Mouse (Mus musculus): Measurements from ENCODE around the gene Psmb7. TPM values are rescaled to one million over a fixed set of nuclear protein-coding genes. Genes with fewer than 3 reads are reported as not detected.

The Psmb7 gene
- polyA plus RNA-seq, 1 experiment from 2014 or later = 352 TPM

DNA sequence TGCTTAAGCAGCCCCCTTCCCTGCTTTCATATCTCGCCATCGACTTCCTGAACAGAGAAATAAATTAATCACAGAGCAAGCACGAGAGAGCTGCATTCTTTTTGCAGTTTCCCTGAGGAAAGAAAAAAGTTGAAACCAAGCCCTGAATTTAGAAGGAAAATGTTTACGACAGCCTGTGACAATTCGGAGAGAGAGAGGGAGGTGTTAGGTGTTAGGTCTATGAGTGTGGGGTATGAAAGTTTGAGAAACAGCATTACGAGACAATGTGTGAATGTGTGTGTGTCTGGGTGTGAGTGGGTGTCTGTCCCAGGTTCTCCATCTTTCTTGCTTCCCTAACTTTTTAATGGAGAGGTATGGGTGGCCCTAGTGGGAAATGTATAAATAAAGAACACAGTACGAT lies 8.2 kb upstream of the Psmb7 start:
- Histone ChIP-seq H3K4me1 (ENCODE audit: control insufficient read depth, insufficient read depth, low read length) (no peaks in the 10 kb centered on the region), H3K27ac (ENCODE audit: low read depth, low read length) (no peak overlapping the region), H3K36me3 (ENCODE audit: control insufficient read depth, insufficient read depth, low read length) (no peaks in the 10 kb centered on the region), H3K9me3 (ENCODE audit: control insufficient read depth, low read length) (no peaks in the 10 kb centered on the region), H3K9ac (ENCODE audit: low read length) (no peak overlapping the region), H3K4me2 (ENCODE audit: low read depth) (no peak overlapping the region), H3K27me3 (ENCODE audit: control insufficient read depth, insufficient read depth, low read length) (no peaks in the 10 kb centered on the region), H3K4me3 (ENCODE audit: low read depth, low read length) (no peak overlapping the region)
- DNase-seq (ENCODE audit: low spot score) (no peak), ATAC-seq (ENCODE audit: insufficient read depth, low FRiP score, low TSS enrichment) (no peak)
- WGBS = 83% methylated on average over 7 of the region's 7 CpGs

DNA sequence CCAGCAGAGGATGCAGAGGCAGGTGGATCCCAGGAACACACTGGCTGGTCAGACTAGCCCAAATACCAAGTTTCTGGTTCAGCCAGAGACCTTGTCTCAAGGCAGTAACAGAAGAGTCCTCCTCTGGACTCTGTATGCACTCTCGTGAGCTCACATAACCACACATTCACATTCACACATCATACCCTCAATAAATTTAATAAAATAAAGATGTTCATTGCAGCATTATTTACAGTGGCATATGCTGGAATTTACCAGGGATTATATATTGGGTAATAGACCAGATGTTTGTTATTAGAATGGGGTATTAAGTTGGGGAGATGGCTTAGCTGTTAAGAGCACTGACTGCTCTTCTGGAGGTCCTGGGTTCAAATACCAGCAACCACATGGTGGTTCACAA lies 6.5 kb upstream of the Psmb7 start:
- no peak for DNase-seq (ENCODE audit: low spot score)
- Histone ChIP-seq H3K9ac (ENCODE audit: low read length) (no peak overlapping the region), H3K4me3 (ENCODE audit: low read depth, low read length) (no peak overlapping the region), H3K36me3 (ENCODE audit: control insufficient read depth, insufficient read depth, low read length) (no peaks in the 10 kb centered on the region), H3K27ac (ENCODE audit: low read depth, low read length) (no peak overlapping the region), H3K9me3 (ENCODE audit: control insufficient read depth, low read length) (no peaks in the 10 kb centered on the region), H3K4me2 (ENCODE audit: low read depth) (no peak overlapping the region), H3K27me3 (ENCODE audit: control insufficient read depth, insufficient read depth, low read length) (no peaks in the 10 kb centered on the region), H3K4me1 (ENCODE audit: control insufficient read depth, insufficient read depth, low read length) (no peaks in the 10 kb centered on the region)
- ATAC-seq (ENCODE audit: insufficient read depth, low FRiP score, low TSS enrichment) = no peak
- 94% methylated on average over 1 of the region's 1 CpGs for WGBS

DNA sequence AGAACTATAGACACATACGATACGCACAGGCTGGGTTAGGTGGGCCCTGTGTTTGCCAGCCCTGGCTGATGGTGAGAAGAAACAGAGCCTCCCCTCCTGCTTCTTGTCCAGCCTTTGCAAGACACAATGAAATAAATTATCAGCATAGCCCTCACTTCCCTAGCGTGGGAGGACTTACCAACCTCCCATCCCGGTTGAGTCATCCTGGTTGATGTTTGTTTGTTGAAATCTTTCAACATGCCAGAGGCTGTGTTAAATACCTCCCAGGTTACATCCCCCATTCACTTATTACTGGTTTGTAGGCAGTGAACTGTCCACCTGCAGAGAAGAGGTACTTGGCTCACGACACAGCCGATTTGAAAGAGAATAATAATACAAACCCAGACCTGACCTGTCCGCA lies 3.8 kb upstream of the Psmb7 start:
- ATAC-seq (ENCODE audit: insufficient read depth, low FRiP score, low TSS enrichment) (no peak), DNase-seq (ENCODE audit: low spot score) (no peak)
- 85% methylated on average over 7 of the region's 7 CpGs for WGBS
- Histone ChIP-seq H3K4me3 (ENCODE audit: low read depth, low read length) (no peak overlapping the region), H3K27ac (ENCODE audit: low read depth, low read length) (no peak overlapping the region), H3K9me3 (ENCODE audit: control insufficient read depth, low read length) (no peaks in the 10 kb centered on the region), H3K36me3 (ENCODE audit: control insufficient read depth, insufficient read depth, low read length) (no peaks in the 10 kb centered on the region), H3K4me1 (ENCODE audit: control insufficient read depth, insufficient read depth, low read length) (no peaks in the 10 kb centered on the region; the same call in 1 of the 2 replicates), H3K27me3 (ENCODE audit: control insufficient read depth, insufficient read depth, low read length) (no peaks in the 10 kb centered on the region), H3K9ac (ENCODE audit: low read length) (no peak overlapping the region), H3K4me2 (ENCODE audit: low read depth) (no peak overlapping the region)

GRCm38 (mm10) chr2:38647201-38647606 lies 3.3 kb upstream of the Psmb7 start:
- Histone ChIP-seq H3K4me2 (ENCODE audit: low read depth) (0 out of 2 replicates have a peak overlapping the region, but pooled peaks have one; percentile 9), H3K9me3 (ENCODE audit: control insufficient read depth, low read length) (no peaks in the 10 kb centered on the region), H3K27ac (ENCODE audit: low read depth, low read length) (no peak overlapping the region), H3K9ac (ENCODE audit: low read length) (no peak overlapping the region), H3K4me3 (ENCODE audit: low read depth, low read length) (no peak overlapping the region), H3K27me3 (ENCODE audit: control insufficient read depth, insufficient read depth, low read length) (no peaks in the 10 kb centered on the region), H3K36me3 (ENCODE audit: control insufficient read depth, insufficient read depth, low read length) (no peaks in the 10 kb centered on the region), H3K4me1 (ENCODE audit: control insufficient read depth, insufficient read depth, low read length) (no peaks in the 10 kb centered on the region; the same call in 1 of the 2 replicates)
- WGBS = 78% methylated on average over 8 of the region's 8 CpGs
- DNase-seq (ENCODE audit: low spot score) (no peak), ATAC-seq (ENCODE audit: insufficient read depth, low FRiP score, low TSS enrichment) (no peak)

DNA sequence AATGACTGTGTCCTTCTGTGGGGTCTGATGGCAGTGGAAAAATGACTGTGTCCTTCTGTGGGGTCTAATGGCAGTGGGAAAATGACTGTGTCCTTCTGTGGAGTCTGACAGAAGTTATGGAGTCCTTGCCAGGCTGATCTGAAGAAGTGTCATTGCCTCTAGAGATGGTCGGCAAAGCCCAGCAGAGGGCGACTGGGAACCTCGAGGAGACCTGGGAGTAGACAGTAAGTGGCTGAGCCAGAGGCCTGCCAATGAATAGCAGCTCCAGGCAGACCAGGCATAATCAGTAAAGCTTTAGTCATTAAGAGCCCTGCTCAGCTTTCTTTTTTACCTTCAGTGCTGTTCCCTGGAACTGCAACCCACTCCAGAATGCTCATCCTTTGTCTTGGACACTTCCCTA lies 2.0 kb upstream of the Psmb7 start:
- Histone ChIP-seq H3K27ac (ENCODE audit: low read depth, low read length) (no peak overlapping the region), H3K4me2 (ENCODE audit: low read depth) (no peak overlapping the region), H3K27me3 (ENCODE audit: control insufficient read depth, insufficient read depth, low read length) (no peaks in the 10 kb centered on the region), H3K4me1 (ENCODE audit: control insufficient read depth, insufficient read depth, low read length) (no peaks in the 10 kb centered on the region; the same call in 1 of the 2 replicates), H3K4me3 (ENCODE audit: low read depth, low read length) (no peak overlapping the region), H3K9me3 (ENCODE audit: control insufficient read depth, low read length) (no peaks in the 10 kb centered on the region), H3K36me3 (ENCODE audit: control insufficient read depth, insufficient read depth, low read length) (peaks cover 4% of the 10 kb centered on the region; the same call in 1 of the 2 replicates), H3K9ac (ENCODE audit: low read length) (no peak overlapping the region)
- 0% methylated on average over 3 of the region's 3 CpGs for WGBS
- ATAC-seq (ENCODE audit: insufficient read depth, low FRiP score, low TSS enrichment) (0 out of 2 replicates have a peak, but pooled peaks have one; percentile 45), DNase-seq (ENCODE audit: low spot score) (peak; percentile 74)

DNA sequence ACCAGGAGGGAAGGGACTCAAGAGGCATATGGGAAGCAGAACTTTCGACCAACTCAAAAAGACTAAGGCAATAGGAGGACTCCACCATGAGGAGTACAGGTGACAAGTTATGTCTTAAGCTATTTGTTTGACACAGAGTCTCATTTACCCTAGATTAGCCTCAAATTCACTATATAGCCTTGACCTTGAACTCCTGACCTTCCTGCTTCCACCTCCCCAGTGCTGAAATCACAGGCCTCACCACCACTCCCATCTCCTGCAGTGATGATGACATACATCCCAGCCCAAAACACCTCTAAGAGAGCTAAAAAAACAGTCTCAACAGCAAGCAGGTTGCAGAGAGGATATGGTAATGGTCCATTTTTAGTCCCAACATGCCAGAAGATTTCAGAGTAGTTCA lies 2.1 kb downstream of the Psmb7 start:
- H3K4me3 ChIP-seq (ENCODE audit: low read depth, low read length) = no peak overlapping the region
- WGBS = 100% methylated on average over 1 of the region's 1 CpGs
- no peak overlapping the region for H3K9ac ChIP-seq (ENCODE audit: low read length)
- no peaks in the 10 kb centered on the region; the same call in 1 of the 2 replicates for H3K4me1 ChIP-seq (ENCODE audit: control insufficient read depth, insufficient read depth, low read length)
- no peak overlapping the region for H3K4me2 ChIP-seq (ENCODE audit: low read depth)
- H3K9me3 ChIP-seq (ENCODE audit: control insufficient read depth, low read length) = no peaks in the 10 kb centered on the region
- H3K27ac ChIP-seq (ENCODE audit: low read depth, low read length) = no peak overlapping the region
- ATAC-seq (ENCODE audit: insufficient read depth, low FRiP score, low TSS enrichment) (no peak), DNase-seq (ENCODE audit: low spot score) (no peak)
- H3K27me3 ChIP-seq (ENCODE audit: control insufficient read depth, insufficient read depth, low read length) = no peaks in the 10 kb centered on the region
- H3K36me3 ChIP-seq (ENCODE audit: control insufficient read depth, insufficient read depth, low read length) = peaks cover 7% of the 10 kb centered on the region

GRCm38 (mm10) chr2:38637716-38638267 lies 6.1 kb downstream of the Psmb7 start:
- H3K36me3 ChIP-seq (ENCODE audit: control insufficient read depth, insufficient read depth, low read length) = peaks cover 14% of the 10 kb centered on the region
- no peak for DNase-seq (ENCODE audit: low spot score)

DNA sequence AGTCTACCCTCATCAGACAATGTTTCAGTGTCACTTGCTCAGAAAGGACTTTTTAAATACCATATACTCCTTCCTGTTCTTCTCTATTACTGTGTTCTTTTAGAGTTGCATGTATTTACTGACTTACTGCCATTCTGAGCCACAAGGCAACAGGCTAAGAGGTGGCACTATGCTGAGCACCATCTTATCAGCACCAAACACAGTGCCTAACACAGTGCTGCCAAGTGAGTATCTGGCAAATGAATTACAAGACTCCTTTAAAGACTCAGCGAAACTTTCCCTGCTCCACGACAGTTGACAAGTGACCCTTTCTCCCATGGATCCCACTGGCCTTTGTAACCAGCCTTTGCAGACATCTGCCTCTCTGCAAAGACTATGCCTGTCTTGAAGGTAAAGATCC lies 13.3 kb downstream of the Psmb7 start:
- WGBS = 92% methylated on average over 2 of the region's 2 CpGs
- no peak overlapping the region for H3K27ac ChIP-seq (ENCODE audit: low read depth, low read length)
- no peaks in the 10 kb centered on the region for H3K4me1 ChIP-seq (ENCODE audit: control insufficient read depth, insufficient read depth, low read length)
- H3K4me2 ChIP-seq (ENCODE audit: low read depth) = no peak overlapping the region
- H3K4me3 ChIP-seq (ENCODE audit: low read depth, low read length) = no peak overlapping the region
- H3K36me3 ChIP-seq (ENCODE audit: control insufficient read depth, insufficient read depth, low read length) = peaks cover 13% of the 10 kb centered on the region
- DNase-seq (ENCODE audit: low spot score) (no peak), ATAC-seq (ENCODE audit: insufficient read depth, low FRiP score, low TSS enrichment) (no peak)
- no peaks in the 10 kb centered on the region for H3K9me3 ChIP-seq (ENCODE audit: control insufficient read depth, low read length)
- H3K9ac ChIP-seq (ENCODE audit: low read length) = no peak overlapping the region
- no peaks in the 10 kb centered on the region for H3K27me3 ChIP-seq (ENCODE audit: control insufficient read depth, insufficient read depth, low read length)

More at GRCm38 (mm10) chr2:38637716-38638267, 6.1 kb downstream of the Psmb7 start:
- Histone ChIP-seq H3K9ac (ENCODE audit: low read length) (no peak overlapping the region), H3K4me1 (ENCODE audit: control insufficient read depth, insufficient read depth, low read length) (no peaks in the 10 kb centered on the region; the same call in 1 of the 2 replicates), H3K27ac (ENCODE audit: low read depth, low read length) (no peak overlapping the region), H3K4me3 (ENCODE audit: low read depth, low read length) (no peak overlapping the region), H3K27me3 (ENCODE audit: control insufficient read depth, insufficient read depth, low read length) (no peaks in the 10 kb centered on the region), H3K4me2 (ENCODE audit: low read depth) (no peak overlapping the region), H3K9me3 (ENCODE audit: control insufficient read depth, low read length) (no peaks in the 10 kb centered on the region)
- WGBS = 82% methylated on average over 4 of the region's 4 CpGs
- no peak for ATAC-seq (ENCODE audit: insufficient read depth, low FRiP score, low TSS enrichment)

GRCm38 (mm10) chr2:38629451-38629850 lies 14.4 kb downstream of the Psmb7 start:
- Histone ChIP-seq H3K4me1 (ENCODE audit: control insufficient read depth, insufficient read depth, low read length) (no peaks in the 10 kb centered on the region), H3K9me3 (ENCODE audit: control insufficient read depth, low read length) (no peaks in the 10 kb centered on the region), H3K27ac (ENCODE audit: low read depth, low read length) (no peak overlapping the region), H3K4me2 (ENCODE audit: low read depth) (no peak overlapping the region), H3K36me3 (ENCODE audit: control insufficient read depth, insufficient read depth, low read length) (peaks cover 11% of the 10 kb centered on the region), H3K4me3 (ENCODE audit: low read depth, low read length) (no peak overlapping the region), H3K27me3 (ENCODE audit: control insufficient read depth, insufficient read depth, low read length) (no peaks in the 10 kb centered on the region), H3K9ac (ENCODE audit: low read length) (no peak overlapping the region)
- DNase-seq (ENCODE audit: low spot score) (no peak), ATAC-seq (ENCODE audit: insufficient read depth, low FRiP score, low TSS enrichment) (no peak)
- WGBS = 97% methylated on average over 3 of the region's 3 CpGs
